Mouse (Mus musculus) lung, embryonic 15.5 days (tissue): ENCODE measurements around the gene Xdh. TPM values are rescaled to one million over a fixed set of nuclear protein-coding genes. Genes with fewer than 3 reads are reported as not detected.

Experiments used
- ATAC-seq: fragments of 200-750 bp; cut with Nextera tagmentation; 2 replicates; pipeline ENCODE4 v1.8.0; 2017; ENCODE audit warnings: moderate number of reproducible peaks, borderline replicate concordance; ENCODE audit not compliant: low FRiP score, low TSS enrichment; ENCODE audit errors: extremely low read depth
- H3K27ac ChIP-seq: fragments of 300-500 bp; sonication (generic); 2 replicates; pipeline ENCODE4 v1.5.1; 2015; ENCODE audit warnings: moderate library complexity, mild to moderate bottlenecking, inconsistent platforms
- H3K27me3 ChIP-seq: fragments of 300-500 bp; sonication (generic); 2 replicates; pipeline ENCODE4 v1.6.1; 2015; ENCODE audit warnings: inconsistent platforms
- H3K36me3 ChIP-seq: fragments of 300-500 bp; sonication (generic); 2 replicates; pipeline ENCODE4 v1.6.1; 2015; ENCODE audit warnings: inconsistent platforms
- H3K4me1 ChIP-seq: fragments of 300-500 bp; sonication (generic); 2 replicates; pipeline ENCODE4 v1.6.1; 2015; ENCODE audit warnings: inconsistent platforms
- H3K4me2 ChIP-seq: fragments of 300-500 bp; sonication (generic); 2 replicates; pipeline ENCODE4 v1.6.1; 2015; ENCODE audit warnings: inconsistent platforms, mild to moderate bottlenecking, moderate library complexity
- H3K4me3 ChIP-seq: fragments of 300-500 bp; sonication (generic); 2 replicates; pipeline ENCODE4 v1.5.1; 2015; ENCODE audit warnings: mild to moderate bottlenecking, inconsistent platforms
- H3K9ac ChIP-seq: fragments of 300-500 bp; sonication (generic); 2 replicates; pipeline ENCODE4 v1.6.1; 2015; ENCODE audit warnings: inconsistent platforms
- H3K9me3 ChIP-seq: fragments of 300-500 bp; sonication (generic); 2 replicates; pipeline ENCODE4 v1.6.1; 2016; ENCODE audit warnings: inconsistent platforms
- WGBS: fragments of 180-500 bp; shearing (Covaris S2); methylation state at CpG from one replicate; pipeline ENCODE4 v1.1.7; 2015; 5-methylcytosine and 5-hydroxymethylcytosine counted together
- polyA plus RNA-seq: library from polyadenylated mRNA; unstranded; fragments of >200 nt; fragmentation: Nextera tagmentation; extraction: Ambion mirVana; gene quantifications from 2 replicates; pipeline ENCODE4 v1.2.1, GENCODE M21; 2015

The Xdh gene
- 4.1 and 6.0 TPM in 2 replicates for polyA plus RNA-seq

DNA sequence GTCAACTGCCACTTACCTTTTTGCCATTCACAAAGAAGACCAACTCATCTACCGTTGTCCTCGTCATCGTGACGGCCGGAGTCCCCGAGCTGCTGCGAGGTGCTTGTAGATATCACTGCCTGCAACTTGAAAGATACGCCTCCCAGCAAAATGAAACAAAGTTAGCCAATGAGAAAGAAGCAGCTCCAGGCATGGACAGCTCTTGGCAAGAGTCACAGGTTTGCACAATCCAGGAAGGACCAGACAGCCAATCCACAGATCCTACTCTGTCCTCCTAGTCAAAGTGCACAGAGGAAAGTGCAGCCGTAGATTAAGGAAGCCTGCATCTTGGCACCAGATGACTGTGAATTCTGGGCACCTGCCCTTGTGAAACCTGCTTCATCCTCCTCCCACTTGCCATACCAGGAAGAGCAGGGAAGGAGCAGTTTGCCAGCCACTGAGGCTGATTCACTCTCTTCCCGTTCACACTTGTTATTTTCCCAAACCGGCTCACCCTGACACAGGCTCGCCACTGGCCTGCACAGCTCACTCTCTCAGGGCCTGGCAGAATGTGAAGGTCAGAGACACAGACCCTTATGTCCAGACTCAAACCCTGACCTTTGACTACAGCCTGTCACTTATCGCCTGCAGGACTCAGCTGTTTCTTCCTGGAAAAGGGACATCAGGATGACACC, at the start of gene Xdh:
TSS of gene Xdh (minus strand) at position 135 of the 674 bp plus-strand sequence.
- H3K4me3 ChIP-seq: peak within 1 kb of the TSS; percentile 15
- ATAC-seq: peak; percentile 92

DNA sequence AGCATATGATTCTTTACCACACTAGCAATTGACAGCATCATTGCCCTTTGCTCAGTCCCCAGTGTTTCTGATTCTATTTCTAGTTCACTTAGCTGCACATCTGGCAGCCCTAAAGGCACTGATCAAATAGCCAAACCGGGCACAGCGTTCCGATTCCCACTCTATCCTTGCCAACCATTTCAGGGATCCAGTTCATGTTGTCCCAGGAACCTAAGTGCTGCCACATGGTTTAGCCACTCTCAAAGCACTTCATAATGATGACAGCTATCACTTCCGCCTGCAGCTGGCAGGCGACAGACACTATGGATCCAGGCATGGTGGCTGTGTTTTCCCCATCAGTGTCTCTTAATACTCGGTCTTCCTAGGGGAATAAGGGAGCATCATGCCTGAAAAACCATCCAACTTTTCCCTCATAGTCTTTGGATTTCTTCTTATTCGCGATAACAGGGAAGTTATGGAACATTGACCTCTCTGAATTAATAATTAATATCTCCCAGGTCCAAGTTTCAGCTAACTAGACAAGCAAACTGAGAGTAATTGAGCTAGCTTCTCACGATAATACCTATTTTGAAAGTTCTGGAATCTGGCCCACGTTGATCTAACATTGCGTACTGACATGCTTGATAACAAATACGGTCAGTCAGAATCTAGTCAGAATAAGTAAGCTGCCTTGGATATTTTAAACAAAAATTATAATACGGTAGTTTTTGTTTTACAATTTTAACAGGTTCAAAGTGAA, 46.1 kb upstream of the Xdh start:
- Histone ChIP-seq H3K4me3 (no peak overlapping the region), H3K9ac (no peak overlapping the region), H3K27ac (no peak overlapping the region), H3K9me3 (no peaks in the 10 kb centered on the region), H3K4me1 (no peaks in the 10 kb centered on the region), H3K36me3 (no peaks in the 10 kb centered on the region), H3K27me3 (no peaks in the 10 kb centered on the region), H3K4me2 (no peak overlapping the region)
- WGBS: 75% methylated on average over 13 of the region's 13 CpGs
- ATAC-seq: no peak

More for the DNA sequence above, at the start of gene Xdh:
- Histone ChIP-seq H3K9me3 (no peaks in the 10 kb centered on the region), H3K9ac (no peak within 1 kb of the TSS), H3K27me3 (no peaks in the 10 kb centered on the region), H3K4me1 (peaks cover 17% of the 10 kb centered on the region), H3K27ac (peak within 1 kb of the TSS; percentile 7; the same call in 1 of the 2 replicates), H3K4me2 (peak within 1 kb of the TSS; percentile 39), H3K36me3 (no peaks in the 10 kb centered on the region)
- 43% methylated on average over 13 of the region's 13 CpGs for WGBS

DNA sequence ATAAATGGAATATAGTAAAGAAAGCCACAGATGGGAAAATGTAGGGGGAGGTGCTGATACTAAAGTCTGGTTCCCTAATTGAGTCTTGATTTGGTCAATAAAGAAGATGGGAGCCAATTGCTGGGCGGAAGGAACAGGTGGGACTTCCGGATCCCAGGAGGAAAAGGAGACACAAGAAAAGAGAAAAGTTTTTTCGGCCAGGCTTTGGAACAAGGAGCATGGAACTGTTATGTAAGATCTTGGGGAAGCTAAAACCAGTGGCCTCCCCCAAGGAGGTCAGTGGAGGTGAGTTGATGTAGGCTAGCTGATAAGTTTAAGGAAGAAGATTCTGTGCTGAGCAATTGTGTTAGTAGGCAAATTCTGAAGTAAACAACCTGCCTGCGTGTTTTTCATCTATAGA, 41.3 kb upstream of the Xdh start:
- Histone ChIP-seq H3K36me3 (no peaks in the 10 kb centered on the region), H3K4me3 (no peak overlapping the region), H3K27me3 (no peaks in the 10 kb centered on the region), H3K9me3 (no peaks in the 10 kb centered on the region), H3K4me1 (no peaks in the 10 kb centered on the region), H3K27ac (no peak overlapping the region), H3K4me2 (no peak overlapping the region), H3K9ac (no peak overlapping the region)
- ATAC-seq: no peak
- 88% methylated on average over 4 of the region's 4 CpGs for WGBS

DNA sequence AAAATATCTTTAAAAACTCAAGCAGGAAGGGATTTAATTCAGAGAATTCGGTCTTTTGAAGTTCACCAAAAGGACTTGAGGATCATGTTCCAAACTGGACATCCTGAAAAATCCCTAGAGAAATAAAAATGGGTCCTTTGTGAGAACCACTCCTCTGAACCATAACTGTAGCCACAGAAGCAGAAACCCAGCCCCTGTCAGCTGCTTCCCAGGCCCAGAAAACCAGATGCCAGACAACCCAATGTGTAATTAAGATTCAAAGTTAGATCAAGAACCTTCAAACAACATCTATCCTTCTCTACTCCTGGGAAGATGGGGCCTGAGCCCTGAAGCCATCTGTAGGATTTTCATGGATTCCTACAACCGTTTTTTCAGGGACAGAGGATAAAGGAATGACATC, 36.6 kb upstream of the Xdh start:
- 0 out of 2 replicates have a peak, but pooled peaks cover 5% of the 10 kb centered on the region for H3K4me1 ChIP-seq
- H3K36me3 ChIP-seq: no peaks in the 10 kb centered on the region
- H3K9me3 ChIP-seq: no peaks in the 10 kb centered on the region
- H3K4me3 ChIP-seq: no peak overlapping the region
- H3K9ac ChIP-seq: no peak overlapping the region
- no peaks in the 10 kb centered on the region for H3K27me3 ChIP-seq
- ATAC-seq: no peak
- no peak overlapping the region for H3K27ac ChIP-seq
- 63% methylated on average over 2 of the region's 2 CpGs for WGBS
- no peak overlapping the region for H3K4me2 ChIP-seq

GRCm38 (mm10) chr17:73985936-73986335, 35.9 kb upstream of the Xdh start:
- no peak for ATAC-seq

GRCm38 (mm10) chr17:73984508-73984907, 34.5 kb upstream of the Xdh start:
- no peak for ATAC-seq
- Histone ChIP-seq H3K9ac (no peak overlapping the region), H3K27me3 (no peaks in the 10 kb centered on the region), H3K4me1 (0 out of 2 replicates have a peak, but pooled peaks cover 5% of the 10 kb centered on the region), H3K27ac (no peak overlapping the region), H3K4me3 (no peak overlapping the region), H3K9me3 (no peaks in the 10 kb centered on the region), H3K36me3 (no peaks in the 10 kb centered on the region), H3K4me2 (no peak overlapping the region)
- 12% methylated on average over 4 of the region's 4 CpGs for WGBS

More at GRCm38 (mm10) chr17:73985936-73986335, 35.9 kb upstream of the Xdh start:
- Histone ChIP-seq H3K27ac (no peak overlapping the region), H3K27me3 (no peaks in the 10 kb centered on the region), H3K4me3 (no peak overlapping the region), H3K9ac (no peak overlapping the region), H3K4me2 (no peak overlapping the region), H3K9me3 (no peaks in the 10 kb centered on the region), H3K4me1 (0 out of 2 replicates have a peak, but pooled peaks cover 5% of the 10 kb centered on the region), H3K36me3 (no peaks in the 10 kb centered on the region)
- 69% methylated on average over 4 of the region's 4 CpGs for WGBS

- WGBS: 71% methylated on average over 1 of the region's 1 CpGs
- no peak overlapping the region for H3K9ac ChIP-seq
- H3K4me3 ChIP-seq: no peak overlapping the region
- no peaks in the 10 kb centered on the region for H3K27me3 ChIP-seq
- no peaks in the 10 kb centered on the region for H3K9me3 ChIP-seq
- H3K36me3 ChIP-seq: no peaks in the 10 kb centered on the region
- no peak overlapping the region for H3K27ac ChIP-seq
- no peak for ATAC-seq
- H3K4me1 ChIP-seq: 0 out of 2 replicates have a peak, but pooled peaks cover 5% of the 10 kb centered on the region
- no peak overlapping the region for H3K4me2 ChIP-seq
Measured at GRCm38 (mm10) chr17:73982871-73983270, 32.9 kb upstream of the Xdh start.

DNA sequence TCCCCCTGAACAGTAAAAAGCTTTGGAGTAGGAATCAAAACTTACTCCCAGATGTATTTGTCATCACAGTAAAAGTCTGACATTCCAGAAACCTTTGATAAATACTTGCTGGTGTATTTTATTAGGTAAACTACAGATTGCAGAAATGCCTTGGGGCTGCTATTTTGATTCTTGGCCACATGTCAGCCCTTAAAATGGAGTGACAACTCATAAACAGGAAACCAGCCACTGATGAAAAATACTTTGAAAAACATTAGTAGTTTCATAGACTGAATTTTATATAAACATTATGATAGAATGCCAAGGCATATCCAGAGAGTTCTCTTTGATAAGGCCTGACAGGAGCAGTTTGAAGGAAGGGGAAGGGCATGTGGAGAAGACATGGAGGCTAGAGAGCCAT, 26.1 kb upstream of the Xdh start:
- H3K9me3 ChIP-seq: no peaks in the 10 kb centered on the region
- H3K36me3 ChIP-seq: no peaks in the 10 kb centered on the region
- H3K4me3 ChIP-seq: no peak overlapping the region
- ATAC-seq: no peak
- H3K27me3 ChIP-seq: no peaks in the 10 kb centered on the region
- H3K9ac ChIP-seq: no peak overlapping the region
- H3K4me1 ChIP-seq: peaks cover 3% of the 10 kb centered on the region; the same call in 1 of the 2 replicates
- no peak overlapping the region for H3K27ac ChIP-seq
- no peak overlapping the region for H3K4me2 ChIP-seq

GRCm38 (mm10) chr17:73972648-73973047, 22.7 kb upstream of the Xdh start:
- no peak overlapping the region for H3K9ac ChIP-seq
- WGBS: 88% methylated on average over 11 of the region's 11 CpGs
- no peak for ATAC-seq
- H3K9me3 ChIP-seq: no peaks in the 10 kb centered on the region
- no peak overlapping the region for H3K27ac ChIP-seq
- H3K4me3 ChIP-seq: no peak overlapping the region
- H3K4me2 ChIP-seq: no peak overlapping the region
- H3K36me3 ChIP-seq: no peaks in the 10 kb centered on the region
- no peaks in the 10 kb centered on the region for H3K27me3 ChIP-seq
- H3K4me1 ChIP-seq: peaks cover 13% of the 10 kb centered on the region

DNA sequence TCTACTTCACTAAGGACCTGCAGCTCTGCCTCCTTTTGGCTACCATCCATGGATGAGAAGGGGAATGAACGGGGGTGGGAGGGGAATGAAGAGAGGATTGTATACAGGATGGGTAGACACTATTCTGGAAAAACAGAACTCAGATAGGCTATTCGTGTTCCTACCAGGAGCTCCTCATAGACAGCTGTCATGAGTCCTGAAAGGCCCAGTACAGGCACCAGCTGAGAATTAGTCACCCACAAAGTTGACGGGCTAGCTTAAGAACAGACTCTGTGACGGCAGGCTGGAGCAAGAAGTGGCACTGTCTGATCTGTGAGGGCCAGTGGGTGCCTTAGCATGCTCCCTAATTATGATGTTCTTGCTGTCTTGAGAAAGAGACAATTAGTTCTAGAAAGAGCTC, 21.3 kb upstream of the Xdh start:
- Histone ChIP-seq H3K4me3 (no peak overlapping the region), H3K4me1 (peaks cover 13% of the 10 kb centered on the region), H3K9me3 (no peaks in the 10 kb centered on the region), H3K9ac (no peak overlapping the region), H3K27ac (no peak overlapping the region), H3K4me2 (no peak overlapping the region), H3K36me3 (no peaks in the 10 kb centered on the region), H3K27me3 (no peaks in the 10 kb centered on the region)
- 68% methylated on average over 4 of the region's 4 CpGs for WGBS
- no peak for ATAC-seq

GRCm38 (mm10) chr17:73970361-73971027, 20.5 kb upstream of the Xdh start:
- Histone ChIP-seq H3K4me3 (no peak overlapping the region), H3K27ac (peak overlapping the region; percentile 49), H3K9ac (no peak overlapping the region), H3K4me1 (peaks cover 13% of the 10 kb centered on the region), H3K27me3 (no peaks in the 10 kb centered on the region), H3K9me3 (no peaks in the 10 kb centered on the region), H3K36me3 (no peaks in the 10 kb centered on the region), H3K4me2 (no peak overlapping the region)
- 41% methylated on average over 3 of the region's 3 CpGs for WGBS
- ATAC-seq: peak; percentile 80; the same call in 1 of the 2 replicates

GRCm38 (mm10) chr17:73964856-73965255, 14.9 kb upstream of the Xdh start:
- no peak; the same call in 1 of the 2 replicates for ATAC-seq
- Histone ChIP-seq H3K4me3 (no peak overlapping the region), H3K4me2 (no peak overlapping the region), H3K9ac (no peak overlapping the region), H3K4me1 (peaks cover 8% of the 10 kb centered on the region), H3K27me3 (no peaks in the 10 kb centered on the region), H3K27ac (no peak overlapping the region), H3K36me3 (no peaks in the 10 kb centered on the region), H3K9me3 (no peaks in the 10 kb centered on the region)
- WGBS: 66% methylated on average over 9 of the region's 9 CpGs
